Mouse (Mus musculus) neural tube, embryonic 13.5 days (tissue): ENCODE measurements at regions not wholly inside any gene's neighbourhood (a gene's known extent, or its start where the extent isn't known, plus 50 kb on each side); places are given as distances from the start of the nearest gene placed in this dataset.

ENCODE experiments used
- ATAC-seq: fragments of 200-750 bp; cut with Nextera tagmentation; 2 replicates; pipeline ENCODE4 v1.8.0; 2017; ENCODE audit warnings: low read depth, mild to moderate bottlenecking, moderate TSS enrichment, moderate library complexity
- H3K27ac ChIP-seq: fragments of 300-500 bp; sonication (generic); replicated peaks from 2 replicates; pipeline ENCODE4 v1.5.1; 2015; ENCODE audit warnings: moderate library complexity, mild to moderate bottlenecking, inconsistent platforms
- H3K27me3 ChIP-seq: fragments of 300-500 bp; sonication (generic); 2 replicates; pipeline ENCODE4 v1.6.1; 2015; ENCODE audit warnings: mild to moderate bottlenecking, inconsistent platforms
- H3K36me3 ChIP-seq: fragments of 300-500 bp; sonication (generic); 2 replicates; pipeline ENCODE4 v1.6.1; 2015; ENCODE audit warnings: mild to moderate bottlenecking, inconsistent platforms
- H3K4me1 ChIP-seq: fragments of 300-500 bp; sonication (generic); replicated peaks from 2 replicates; pipeline ENCODE4 v1.6.1; 2015; ENCODE audit warnings: inconsistent platforms
- H3K4me2 ChIP-seq: fragments of 300-500 bp; sonication (generic); 2 replicates; pipeline ENCODE4 v1.6.1; 2015; ENCODE audit warnings: inconsistent platforms, mild to moderate bottlenecking, moderate library complexity
- H3K4me3 ChIP-seq: fragments of 300-500 bp; sonication (generic); 2 replicates; pipeline ENCODE4 v1.5.1; 2015; ENCODE audit warnings: mild to moderate bottlenecking, inconsistent platforms
- H3K9ac ChIP-seq: fragments of 300-500 bp; sonication (generic); 2 replicates; pipeline ENCODE4 v1.6.1; 2015; ENCODE audit warnings: moderate library complexity, mild to moderate bottlenecking, inconsistent platforms
- H3K9me3 ChIP-seq: fragments of 300-500 bp; sonication (generic); 2 replicates; pipeline ENCODE4 v1.6.1; 2016; ENCODE audit warnings: inconsistent platforms
- WGBS: fragments of 180-500 bp; shearing (Covaris S2); methylation state at CpG from one replicate; pipeline ENCODE4 v1.1.7; 2015; 5-methylcytosine and 5-hydroxymethylcytosine counted together

DNA sequence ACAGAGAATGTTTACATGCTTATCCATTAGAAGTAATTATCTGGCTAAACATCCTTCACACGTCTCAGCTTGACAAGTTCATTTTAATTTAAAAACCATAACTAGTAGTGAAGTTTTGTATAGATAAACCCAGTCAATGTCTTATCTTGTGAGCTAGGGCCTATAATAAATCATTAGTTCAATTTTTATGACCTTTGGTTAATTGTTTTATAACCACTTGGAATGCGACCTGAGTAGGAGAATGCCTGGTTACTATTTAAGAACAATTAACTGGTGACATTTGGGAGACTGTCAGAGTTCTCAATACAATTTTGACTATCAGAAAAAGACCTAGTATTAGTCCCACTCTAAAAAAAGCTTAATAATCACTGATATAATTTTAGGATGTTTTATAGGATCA, 813.6 kb downstream of the Gm9008 start:
- WGBS = 38% methylated on average over 2 of the region's 2 CpGs
- no peak overlapping the region for H3K9ac ChIP-seq

DNA sequence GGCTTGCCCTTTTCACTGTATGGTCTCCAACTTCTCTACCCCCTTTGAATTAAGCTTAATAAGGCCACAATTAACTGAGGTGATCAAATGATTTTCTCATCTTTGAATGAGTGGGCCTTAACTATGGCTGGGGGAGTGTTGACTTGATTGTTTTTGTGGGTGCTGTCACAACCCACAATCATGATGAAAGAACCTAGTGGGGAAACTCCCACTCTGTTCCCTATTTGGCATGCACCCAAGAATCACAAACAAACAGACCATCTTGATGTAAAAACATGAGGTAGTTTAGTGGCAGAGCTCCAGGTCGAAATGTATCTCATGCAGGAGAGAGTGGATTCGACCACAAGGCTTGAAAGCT, 853.2 kb downstream of the Gm9008 start:
- no peak overlapping the region for H3K27ac ChIP-seq
- H3K9ac ChIP-seq = no peak overlapping the region
- peaks cover 3% of the 10 kb centered on the region; the same call in 1 of the 2 replicates for H3K9me3 ChIP-seq
- no peaks in the 10 kb centered on the region for H3K36me3 ChIP-seq
- no peaks in the 10 kb centered on the region for H3K4me1 ChIP-seq
- H3K4me3 ChIP-seq = no peak overlapping the region
- no peaks in the 10 kb centered on the region for H3K27me3 ChIP-seq
- H3K4me2 ChIP-seq = no peak overlapping the region
- 78% methylated on average over 2 of the region's 2 CpGs for WGBS
- no peak for ATAC-seq

More for the DNA sequence above, 813.6 kb downstream of the Gm9008 start:
- Histone ChIP-seq H3K4me2 (no peak overlapping the region), H3K27ac (no peak overlapping the region), H3K36me3 (no peaks in the 10 kb centered on the region), H3K27me3 (no peaks in the 10 kb centered on the region), H3K4me1 (no peaks in the 10 kb centered on the region), H3K9me3 (no peaks in the 10 kb centered on the region), H3K4me3 (no peak overlapping the region)
- no peak for ATAC-seq

DNA sequence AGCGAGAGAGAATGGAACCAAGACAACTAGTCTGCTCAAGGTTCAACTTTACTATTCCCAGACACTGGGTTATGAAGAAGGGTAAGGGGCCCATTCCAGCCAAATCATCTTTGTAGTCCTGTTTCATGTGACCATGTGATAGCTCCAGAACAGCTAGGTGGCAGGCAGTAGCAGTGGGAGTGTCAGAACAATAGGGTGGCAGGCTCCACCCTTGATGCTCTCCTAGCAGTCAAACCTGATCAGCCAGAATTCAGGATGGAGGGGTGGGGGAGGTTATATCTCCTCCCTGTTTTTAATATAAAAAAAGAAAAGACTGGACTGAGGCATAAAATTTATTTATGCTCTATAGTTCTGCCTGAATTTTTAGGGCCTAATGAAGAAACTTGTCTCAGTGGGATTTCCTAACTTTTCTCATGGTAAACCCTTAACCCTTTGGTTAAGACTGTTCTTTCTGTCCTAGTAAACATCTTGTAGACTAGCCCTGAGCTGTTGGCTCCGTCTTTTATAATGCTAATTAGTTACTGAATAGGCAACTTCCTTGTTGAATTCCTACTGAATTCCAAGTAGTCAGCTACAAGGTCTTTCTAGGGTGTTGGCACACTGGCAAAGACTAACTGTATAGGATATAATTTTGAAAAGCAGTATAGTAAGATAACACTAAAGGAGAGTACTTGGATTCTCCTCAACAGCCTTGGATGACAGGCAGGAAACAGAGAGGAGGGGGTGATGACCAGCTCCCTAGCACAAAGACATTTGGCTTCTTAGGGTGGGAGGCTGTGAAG, 853.8 kb downstream of the Gm9008 start:
- Histone ChIP-seq H3K4me1 (no peaks in the 10 kb centered on the region), H3K4me2 (no peak overlapping the region), H3K9me3 (peaks cover 3% of the 10 kb centered on the region; the same call in 1 of the 2 replicates), H3K9ac (no peak overlapping the region), H3K36me3 (no peaks in the 10 kb centered on the region), H3K27ac (no peak overlapping the region), H3K4me3 (no peak overlapping the region), H3K27me3 (no peaks in the 10 kb centered on the region)
- WGBS = 76% methylated on average over 2 of the region's 2 CpGs
- no peak for ATAC-seq

DNA sequence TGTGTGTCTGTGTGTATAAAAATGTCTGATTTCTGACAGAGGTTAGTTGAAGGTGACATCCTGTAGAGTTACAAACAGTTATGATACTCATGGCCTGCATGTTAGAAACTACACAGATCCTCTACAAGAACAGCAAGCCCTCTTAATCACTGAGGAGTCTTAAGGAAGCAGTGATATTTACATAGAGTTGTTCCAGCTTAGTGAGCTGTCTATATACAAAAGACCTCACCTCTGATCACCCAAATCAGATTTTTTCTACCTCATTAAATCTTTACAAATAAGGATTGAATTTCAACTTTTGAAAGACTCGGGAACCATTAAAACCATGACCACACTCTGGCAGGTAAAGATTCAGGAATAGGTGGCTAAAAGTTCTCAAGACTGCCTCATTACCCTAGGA, 861.5 kb downstream of the Gm9008 start:
- Histone ChIP-seq H3K27ac (no peak overlapping the region), H3K4me3 (no peak overlapping the region), H3K27me3 (no peaks in the 10 kb centered on the region), H3K4me1 (no peaks in the 10 kb centered on the region), H3K4me2 (no peak overlapping the region), H3K36me3 (no peaks in the 10 kb centered on the region), H3K9me3 (no peaks in the 10 kb centered on the region), H3K9ac (no peak overlapping the region)
- no peak for ATAC-seq
- 34% methylated on average over 1 of the region's 1 CpGs for WGBS

DNA sequence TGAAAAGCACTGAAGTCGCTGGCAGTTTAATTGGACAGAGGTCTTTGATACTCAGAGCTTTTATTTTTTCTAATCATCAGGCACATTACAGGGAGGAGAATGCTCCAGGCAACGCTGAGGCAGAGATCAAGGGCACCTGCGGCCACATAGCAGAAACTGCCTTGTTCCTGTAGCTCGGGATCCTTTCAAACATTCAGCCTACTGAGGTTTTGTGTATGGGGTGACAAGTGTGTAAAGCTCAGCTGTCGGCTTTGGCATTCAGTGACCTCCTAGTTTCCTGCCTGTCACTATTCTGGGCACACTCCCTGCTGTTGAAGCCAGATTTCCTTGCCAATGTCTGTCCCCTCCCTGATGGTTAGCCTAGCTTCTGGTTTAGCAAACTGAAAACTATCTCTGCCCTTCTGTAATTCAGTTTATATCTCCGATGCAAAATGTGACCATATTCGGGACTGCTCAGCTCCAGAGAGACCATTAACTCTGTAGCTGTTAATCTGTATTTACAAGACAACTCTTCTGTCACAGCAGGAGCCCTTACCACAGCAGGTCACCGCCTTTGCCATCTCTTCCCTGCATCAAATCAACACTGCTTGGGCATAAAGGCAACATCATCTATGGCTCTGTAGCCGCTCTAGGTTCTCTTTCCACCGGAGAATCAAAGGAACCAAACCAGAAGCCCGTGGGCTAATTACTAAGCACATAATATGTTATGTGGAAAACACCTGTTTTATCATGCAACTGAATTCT, 894.9 kb downstream of the Gm9008 start:
- H3K4me3 ChIP-seq = no peak overlapping the region
- no peak overlapping the region for H3K27ac ChIP-seq
- peak; percentile 74 for ATAC-seq
- no peaks in the 10 kb centered on the region for H3K36me3 ChIP-seq
- no peak overlapping the region for H3K9ac ChIP-seq
- 4% methylated on average over 11 of the region's 11 CpGs for WGBS
- peak overlapping the region; percentile 27 for H3K4me2 ChIP-seq
- H3K4me1 ChIP-seq = peaks cover 8% of the 10 kb centered on the region
- H3K27me3 ChIP-seq = no peaks in the 10 kb centered on the region
- H3K9me3 ChIP-seq = no peaks in the 10 kb centered on the region

DNA sequence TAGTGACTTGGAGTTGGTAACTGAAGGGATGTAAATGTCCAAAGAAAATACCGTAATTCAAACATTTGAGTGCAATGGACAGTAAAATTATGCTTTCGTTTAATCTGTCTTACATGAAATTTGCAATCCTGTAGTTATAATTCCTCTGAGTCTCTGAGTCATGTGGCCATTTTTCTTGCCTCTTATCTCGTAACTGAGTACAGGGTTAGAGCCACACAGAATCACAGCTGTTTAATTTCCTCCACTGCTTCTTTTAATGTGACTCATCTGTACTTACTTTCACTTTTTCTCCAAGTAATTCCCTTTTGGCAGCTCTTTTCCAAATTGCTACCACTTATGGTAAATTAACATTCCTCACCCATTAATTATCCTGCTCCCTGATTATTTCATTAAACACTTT, 939.2 kb downstream of the Gm9008 start:
- 69% methylated on average over 3 of the region's 3 CpGs for WGBS
- no peak for ATAC-seq

DNA sequence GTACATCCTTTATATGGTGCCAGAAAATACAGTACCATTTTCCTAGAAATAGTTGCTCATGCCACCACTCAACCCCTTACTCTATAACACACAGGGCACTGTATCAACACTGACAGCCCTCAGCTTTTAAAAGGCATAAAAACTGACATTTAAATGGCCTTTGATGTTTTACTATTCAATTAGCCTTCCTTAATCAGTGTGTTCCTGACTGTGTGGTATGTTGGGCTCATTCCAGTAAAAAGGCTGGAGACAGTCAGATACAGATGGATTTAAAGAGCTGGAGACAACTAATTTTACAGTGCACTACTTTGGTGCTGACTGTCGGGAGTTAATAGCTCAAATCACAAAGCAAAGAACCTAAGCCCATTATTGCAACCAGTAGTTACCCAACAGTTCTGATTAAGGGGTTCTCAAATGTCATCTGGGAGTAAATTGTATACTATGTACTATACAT, 955.3 kb downstream of the Gm9008 start:
- peak; percentile 56; the same call in 1 of the 2 replicates for ATAC-seq
- H3K4me2 ChIP-seq = no peak overlapping the region

More for the DNA sequence above, 939.2 kb downstream of the Gm9008 start:
- no peak overlapping the region for H3K27ac ChIP-seq
- no peaks in the 10 kb centered on the region for H3K9me3 ChIP-seq
- no peaks in the 10 kb centered on the region for H3K36me3 ChIP-seq
- H3K9ac ChIP-seq = no peak overlapping the region
- no peak overlapping the region for H3K4me2 ChIP-seq
- H3K4me3 ChIP-seq = no peak overlapping the region
- H3K27me3 ChIP-seq = no peaks in the 10 kb centered on the region
- no peaks in the 10 kb centered on the region for H3K4me1 ChIP-seq

DNA sequence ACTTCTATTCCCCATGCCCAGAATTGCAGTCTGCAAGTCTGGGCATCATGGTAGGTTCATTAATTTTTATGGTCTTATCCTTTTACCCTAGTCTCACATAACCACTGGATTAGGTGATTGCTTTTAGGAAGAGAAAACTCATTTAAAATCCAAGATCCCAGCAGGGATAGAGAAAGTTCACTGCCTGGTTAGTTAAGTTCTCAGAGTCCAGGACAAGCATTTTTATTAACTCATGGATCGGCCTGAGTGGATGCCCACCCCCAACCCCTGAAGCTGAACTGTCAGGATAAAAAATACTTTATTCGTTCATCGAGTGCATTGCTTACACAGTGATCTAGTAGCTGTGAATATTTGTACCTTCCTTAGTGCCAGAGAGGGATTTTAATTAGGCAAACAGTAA, 957.9 kb downstream of the Gm9008 start:
- Histone ChIP-seq H3K9ac (no peak overlapping the region), H3K9me3 (no peaks in the 10 kb centered on the region), H3K4me2 (no peak overlapping the region), H3K4me3 (no peak overlapping the region), H3K36me3 (no peaks in the 10 kb centered on the region), H3K4me1 (no peaks in the 10 kb centered on the region), H3K27ac (no peak overlapping the region), H3K27me3 (no peaks in the 10 kb centered on the region)
- no peak for ATAC-seq
- WGBS = 79% methylated on average over 3 of the region's 3 CpGs

More for the DNA sequence above, 955.3 kb downstream of the Gm9008 start:
- Histone ChIP-seq H3K27me3 (no peaks in the 10 kb centered on the region), H3K36me3 (no peaks in the 10 kb centered on the region), H3K9me3 (no peaks in the 10 kb centered on the region), H3K9ac (no peak overlapping the region), H3K27ac (no peak overlapping the region), H3K4me1 (no peaks in the 10 kb centered on the region), H3K4me3 (no peak overlapping the region)
- 21% methylated on average over 1 of the region's 1 CpGs for WGBS
